Mouse (Mus musculus): Measurements from ENCODE around the gene Gpatch3. TPM values are rescaled to one million over a fixed set of nuclear protein-coding genes. Genes with fewer than 3 reads are reported as not detected.
A peak's percentile ranks its signal among the peaks of the same experiment; 100 is the strongest.

Gene Gpatch3
- polyA plus RNA-seq, 1 experiment from 2014 or later: 8.0 TPM

- no peak for DNase-seq
- WGBS: 71% methylated on average over 11 of the region's 11 CpGs
- ATAC-seq (ENCODE audit: insufficient read depth): no peak
- H3K4me2 ChIP-seq: no peak overlapping the region
- H3K9ac ChIP-seq: no peak overlapping the region
- H3K27ac ChIP-seq (ENCODE audit: low read depth): no peak overlapping the region
- no peak for TF ChIP-seq CTCF (IDR thresholded peaks at IDR 0.05; ENCODE audit: low read depth)
- no peaks in the 10 kb centered on the region for H3K9me3 ChIP-seq (ENCODE audit: low read depth, low read length)
- H3K36me3 ChIP-seq (ENCODE audit: insufficient read depth): no peaks in the 10 kb centered on the region
- no peaks in the 10 kb centered on the region for H3K27me3 ChIP-seq (ENCODE audit: insufficient read depth, low read length)
- H3K4me1 ChIP-seq (ENCODE audit: insufficient read depth): no peaks in the 10 kb centered on the region
- H3K4me3 ChIP-seq (ENCODE audit: low read depth, low read length): no peak overlapping the region
Observed at GRCm38 (mm10) chr4:133563123-133563571, 11.4 kb upstream of the Gpatch3 start.

DNA sequence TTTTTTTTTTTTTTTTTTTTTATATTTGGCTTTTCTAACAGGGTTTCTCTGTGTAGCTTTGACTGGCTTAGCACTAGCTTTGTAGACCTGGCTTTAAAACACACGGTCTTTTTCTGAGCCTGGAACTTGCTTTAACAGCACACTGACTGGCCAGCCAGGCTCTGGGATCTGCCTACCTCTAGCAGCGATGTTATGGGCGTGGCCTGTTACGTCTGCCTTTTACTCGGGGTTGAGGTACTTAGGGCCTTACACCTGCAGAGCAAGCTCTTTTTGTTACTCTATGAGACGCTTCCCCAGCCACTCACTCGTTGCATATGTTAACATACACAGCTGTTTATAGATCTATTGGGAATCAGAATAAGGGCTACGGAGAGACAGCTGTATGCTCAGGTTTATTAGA lies 7.3 kb upstream of the Gpatch3 start:
- no peak for ATAC-seq (ENCODE audit: insufficient read depth)

GRCm38 (mm10) chr4:133569291-133570065 lies 5.1 kb upstream of the Gpatch3 start:
- no peaks in the 10 kb centered on the region for H3K36me3 ChIP-seq (ENCODE audit: insufficient read depth)
- no peaks in the 10 kb centered on the region for H3K4me1 ChIP-seq (ENCODE audit: insufficient read depth)
- no peak for DNase-seq
- H3K27ac ChIP-seq (ENCODE audit: low read depth): no peak overlapping the region
- H3K4me2 ChIP-seq: no peak overlapping the region
- H3K27me3 ChIP-seq (ENCODE audit: insufficient read depth, low read length): no peaks in the 10 kb centered on the region
- ATAC-seq (ENCODE audit: insufficient read depth): no peak
- WGBS: 71% methylated on average over 10 of the region's 10 CpGs
- no peak for TF ChIP-seq CTCF (IDR thresholded peaks at IDR 0.05; ENCODE audit: low read depth)
- H3K9ac ChIP-seq: no peak overlapping the region
- no peak overlapping the region for H3K4me3 ChIP-seq (ENCODE audit: low read depth, low read length)
- no peaks in the 10 kb centered on the region for H3K9me3 ChIP-seq (ENCODE audit: low read depth, low read length)

More for the DNA sequence above, 7.3 kb upstream of the Gpatch3 start:
- Histone ChIP-seq H3K27me3 (ENCODE audit: insufficient read depth, low read length) (no peaks in the 10 kb centered on the region), H3K4me3 (ENCODE audit: low read depth, low read length) (no peak overlapping the region), H3K4me1 (ENCODE audit: insufficient read depth) (no peaks in the 10 kb centered on the region), H3K27ac (ENCODE audit: low read depth) (no peak overlapping the region), H3K4me2 (no peak overlapping the region), H3K36me3 (ENCODE audit: insufficient read depth) (no peaks in the 10 kb centered on the region), H3K9me3 (ENCODE audit: low read depth, low read length) (no peaks in the 10 kb centered on the region), H3K9ac (no peak overlapping the region)
- 27% methylated on average over 8 of the region's 8 CpGs for WGBS
- peak; percentile 12 for DNase-seq
- no peak for TF ChIP-seq CTCF (IDR thresholded peaks at IDR 0.05; ENCODE audit: low read depth)

DNA sequence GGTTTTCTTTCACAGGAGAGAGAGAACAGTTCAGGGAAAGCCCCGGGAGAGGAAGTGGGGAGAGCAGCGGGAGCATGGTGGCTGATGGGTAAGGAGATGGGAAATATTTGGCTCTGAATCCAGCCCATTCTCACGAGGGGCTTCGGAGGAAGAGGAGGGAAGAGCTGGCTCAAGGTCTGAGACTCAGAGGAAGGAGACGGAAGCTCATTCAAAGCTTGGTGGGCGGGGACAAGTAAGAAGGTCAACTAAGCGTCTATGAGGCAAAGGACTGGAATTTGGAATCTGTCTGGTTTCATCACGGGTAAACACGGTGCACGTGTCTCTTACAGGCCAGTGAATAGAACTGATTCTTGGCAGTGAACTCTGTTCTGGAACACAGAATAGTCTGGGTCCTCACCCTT lies 4.5 kb upstream of the Gpatch3 start:
- H3K27me3 ChIP-seq (ENCODE audit: insufficient read depth, low read length): no peaks in the 10 kb centered on the region
- no peak for ATAC-seq (ENCODE audit: insufficient read depth)
- WGBS: 44% methylated on average over 10 of the region's 10 CpGs
- no peak overlapping the region for H3K27ac ChIP-seq (ENCODE audit: low read depth)
- no peak for TF ChIP-seq CTCF (IDR thresholded peaks at IDR 0.05; ENCODE audit: low read depth)
- no peak overlapping the region for H3K9ac ChIP-seq
- no peak for DNase-seq
- H3K4me1 ChIP-seq (ENCODE audit: insufficient read depth): no peaks in the 10 kb centered on the region
- no peaks in the 10 kb centered on the region for H3K36me3 ChIP-seq (ENCODE audit: insufficient read depth)
- no peak overlapping the region for H3K4me2 ChIP-seq
- H3K9me3 ChIP-seq (ENCODE audit: low read depth, low read length): no peaks in the 10 kb centered on the region
- no peak overlapping the region for H3K4me3 ChIP-seq (ENCODE audit: low read depth, low read length)

GRCm38 (mm10) chr4:133574843-133575202 lies 278 bp downstream of the Gpatch3 start:
- peak; percentile 75 for ATAC-seq (ENCODE audit: insufficient read depth)
- Histone ChIP-seq H3K9me3 (ENCODE audit: low read depth, low read length) (no peaks in the 10 kb centered on the region), H3K4me1 (ENCODE audit: insufficient read depth) (0 out of 2 replicates have a peak, but pooled peaks cover 3% of the 10 kb centered on the region), H3K36me3 (ENCODE audit: insufficient read depth) (peaks cover 13% of the 10 kb centered on the region), H3K4me3 (ENCODE audit: low read depth, low read length) (peak overlapping the region; percentile 98), H3K4me2 (peak overlapping the region; percentile 93), H3K9ac (peak overlapping the region; percentile 88), H3K27ac (ENCODE audit: low read depth) (no peak overlapping the region), H3K27me3 (ENCODE audit: insufficient read depth, low read length) (no peaks in the 10 kb centered on the region)
- TF ChIP-seq CTCF (IDR thresholded peaks at IDR 0.05; ENCODE audit: low read depth): no peak
- DNase-seq: no peak
- WGBS: under 1% methylated on average over 41 of the region's 41 CpGs

DNA sequence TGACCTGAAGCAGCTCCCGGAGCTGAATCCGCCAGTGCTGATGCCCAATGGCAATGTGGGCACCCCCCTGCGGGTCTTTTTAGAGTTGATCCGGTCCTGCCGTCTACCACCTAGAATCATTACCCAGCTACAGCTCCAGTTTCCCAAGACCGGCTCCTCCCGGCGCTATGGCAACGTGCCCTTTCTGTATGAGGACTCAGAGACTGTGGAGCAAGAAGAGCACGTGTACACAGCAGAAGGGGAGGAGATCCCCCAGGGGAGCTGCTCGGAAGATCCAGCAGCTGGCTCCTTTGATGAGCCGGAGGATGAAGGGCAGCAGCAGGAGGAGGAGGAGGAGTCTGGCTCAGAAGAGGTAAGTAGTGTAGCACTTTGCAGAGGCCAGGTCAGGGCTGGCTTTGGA lies 3.4 kb downstream of the Gpatch3 start:
- no peak for DNase-seq

GRCm38 (mm10) chr4:133583690-133584058 lies 9.1 kb downstream of the Gpatch3 start:
- Histone ChIP-seq H3K9me3 (ENCODE audit: low read depth, low read length) (no peaks in the 10 kb centered on the region), H3K27me3 (ENCODE audit: insufficient read depth, low read length) (no peaks in the 10 kb centered on the region), H3K36me3 (ENCODE audit: insufficient read depth) (peaks cover 54% of the 10 kb centered on the region), H3K4me1 (ENCODE audit: insufficient read depth) (0 out of 2 replicates have a peak, but pooled peaks cover 5% of the 10 kb centered on the region), H3K9ac (peak overlapping the region; percentile 72), H3K4me3 (ENCODE audit: low read depth, low read length) (peak overlapping the region; percentile 83), H3K4me2 (peak overlapping the region; percentile 99), H3K27ac (ENCODE audit: low read depth) (peak overlapping the region; percentile 71)
- ATAC-seq (ENCODE audit: insufficient read depth) (peak; percentile 53), DNase-seq (no peak)
- TF ChIP-seq CTCF (IDR thresholded peaks at IDR 0.05; ENCODE audit: low read depth): no peak
- WGBS: 56% methylated on average over 6 of the region's 6 CpGs

More for the DNA sequence above, 3.4 kb downstream of the Gpatch3 start:
- H3K9me3 ChIP-seq (ENCODE audit: low read depth, low read length): no peaks in the 10 kb centered on the region
- TF ChIP-seq CTCF (IDR thresholded peaks at IDR 0.05; ENCODE audit: low read depth): no peak
- no peak for ATAC-seq (ENCODE audit: insufficient read depth)
- H3K4me3 ChIP-seq (ENCODE audit: low read depth, low read length): no peak overlapping the region
- no peak overlapping the region for H3K27ac ChIP-seq (ENCODE audit: low read depth)
- H3K9ac ChIP-seq: no peak overlapping the region
- peaks cover 33% of the 10 kb centered on the region for H3K36me3 ChIP-seq (ENCODE audit: insufficient read depth)
- no peaks in the 10 kb centered on the region for H3K27me3 ChIP-seq (ENCODE audit: insufficient read depth, low read length)
- H3K4me1 ChIP-seq (ENCODE audit: insufficient read depth): 0 out of 2 replicates have a peak, but pooled peaks cover 3% of the 10 kb centered on the region
- WGBS: 76% methylated on average over 12 of the region's 12 CpGs
- H3K4me2 ChIP-seq: no peak overlapping the region
